Mouse (Mus musculus): ENCODE data around the gene Smim24. TPM values are rescaled to one million over a fixed set of nuclear protein-coding genes. Genes with fewer than 3 reads are reported as not detected.
A peak's percentile ranks its signal among the peaks of the same experiment; 100 is the strongest.

Gene Smim24
- polyA plus RNA-seq, 1 experiment from 2014 or later: 1.2 TPM

DNA sequence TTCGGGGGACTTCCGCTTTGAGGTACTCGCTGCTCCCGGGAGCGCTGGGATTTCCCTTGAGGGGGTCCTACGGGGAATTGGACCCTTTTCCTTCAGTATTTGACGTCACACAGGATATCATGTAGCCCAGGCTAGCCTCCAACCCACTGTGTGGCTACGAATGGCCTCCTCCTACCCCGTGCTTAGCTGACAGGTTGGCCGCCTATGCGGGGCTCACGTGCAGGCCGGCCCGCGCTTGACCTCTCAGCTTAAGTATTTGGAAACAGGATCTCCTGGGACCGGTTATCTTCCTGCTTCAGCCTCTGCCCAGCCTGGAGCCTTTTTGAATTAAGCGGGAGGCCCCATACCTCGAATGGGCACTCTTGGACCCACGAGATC is 8.3 kb upstream of the Smim24 start:
- under 1% methylated on average over 19 of the region's 19 CpGs for WGBS
- peak overlapping the region; percentile 95 for H3K4me3 ChIP-seq (replicated peaks; ENCODE audit: low read depth, low read length)
- H3K36me3 ChIP-seq (ENCODE audit: control insufficient read depth, insufficient read depth, low read length): peaks cover 35% of the 10 kb centered on the region
- H3K27me3 ChIP-seq (ENCODE audit: control insufficient read depth, insufficient read depth, low read length): no peaks in the 10 kb centered on the region
- ATAC-seq (ENCODE audit: low FRiP score, low TSS enrichment) (peak; percentile 44; the same call in 1 of the 2 replicates), DNase-seq (no peak)
- peak overlapping the region; percentile 76 for H3K9ac ChIP-seq (replicated peaks; ENCODE audit: low read length)
- no peaks in the 10 kb centered on the region for H3K9me3 ChIP-seq (ENCODE audit: control insufficient read depth, low read length)
- H3K4me1 ChIP-seq (ENCODE audit: control insufficient read depth, insufficient read depth, low read length): peaks cover 9% of the 10 kb centered on the region
- H3K27ac ChIP-seq (replicated peaks; ENCODE audit: low read depth, low read length): peak overlapping the region; percentile 85
- H3K4me2 ChIP-seq (ENCODE audit: low read length): peak overlapping the region; percentile 93

DNA sequence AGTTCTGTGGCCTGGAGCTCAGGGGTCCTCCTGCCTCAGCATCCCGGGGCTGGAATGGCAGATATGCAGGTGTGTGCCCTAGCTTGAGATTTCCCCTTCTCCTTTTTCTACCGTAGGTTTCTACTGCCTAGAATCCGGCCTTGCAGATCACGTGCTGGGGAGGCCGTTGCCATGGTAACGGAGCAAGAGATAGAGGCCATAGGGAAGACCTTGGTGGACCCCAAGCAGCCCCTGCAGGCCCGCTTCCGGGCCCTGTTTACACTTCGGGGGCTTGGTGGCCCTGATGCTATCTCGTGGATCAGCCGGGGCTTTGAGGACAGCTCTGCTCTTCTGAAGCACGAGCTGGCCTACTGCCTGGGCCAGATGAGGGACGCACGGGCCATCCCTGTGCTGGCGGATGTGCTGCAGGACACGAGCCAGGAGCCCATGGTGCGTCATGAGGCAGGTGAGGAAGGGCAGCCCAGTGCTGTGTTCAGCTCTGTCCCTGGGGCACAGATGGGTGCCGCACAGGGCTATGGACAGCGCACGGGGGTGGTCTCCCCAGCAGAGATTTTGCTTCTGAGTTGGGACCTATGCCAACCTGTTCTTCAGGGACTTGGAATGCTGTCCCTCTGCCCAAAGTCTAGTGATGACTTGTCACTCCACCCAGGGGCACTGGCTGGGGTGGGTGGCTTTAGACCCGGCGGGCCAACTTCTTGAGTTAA is 7.1 kb upstream of the Smim24 start:
- no peaks in the 10 kb centered on the region for H3K27me3 ChIP-seq (ENCODE audit: control insufficient read depth, insufficient read depth, low read length)
- DNase-seq: no peak
- no peaks in the 10 kb centered on the region for H3K9me3 ChIP-seq (ENCODE audit: control insufficient read depth, low read length)
- H3K4me1 ChIP-seq (ENCODE audit: control insufficient read depth, insufficient read depth, low read length): peaks cover 9% of the 10 kb centered on the region
- no peak overlapping the region for H3K27ac ChIP-seq (replicated peaks; ENCODE audit: low read depth, low read length)
- ATAC-seq (ENCODE audit: low FRiP score, low TSS enrichment): no peak
- H3K4me2 ChIP-seq (ENCODE audit: low read length): peak overlapping the region; percentile 93
- 0 out of 2 replicates have a peak overlapping the region, but pooled peaks have one; percentile 76 for H3K9ac ChIP-seq (replicated peaks; ENCODE audit: low read length)
- H3K4me3 ChIP-seq (replicated peaks; ENCODE audit: low read depth, low read length): peak overlapping the region; percentile 95
- H3K36me3 ChIP-seq (ENCODE audit: control insufficient read depth, insufficient read depth, low read length): peaks cover 35% of the 10 kb centered on the region
- 81% methylated on average over 22 of the region's 22 CpGs for WGBS

DNA sequence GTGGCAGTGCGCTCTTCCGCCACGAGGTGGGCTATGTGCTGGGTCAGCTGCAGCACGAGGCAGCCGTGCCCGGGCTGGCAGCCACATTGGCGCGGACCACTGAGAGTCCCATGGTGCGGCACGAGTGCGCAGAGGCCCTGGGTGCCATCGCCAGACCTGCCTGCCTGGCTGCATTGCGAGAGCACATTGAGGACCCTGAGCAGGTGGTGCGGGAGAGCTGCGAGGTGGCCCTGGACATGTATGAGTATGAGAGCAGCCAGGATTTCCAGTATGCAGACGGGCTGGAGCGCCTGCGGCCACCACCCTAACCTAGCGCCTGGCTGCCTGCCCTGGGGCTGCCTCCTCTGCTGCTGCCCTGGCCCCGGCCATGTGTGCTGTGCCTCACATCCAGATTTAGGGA is 5.1 kb upstream of the Smim24 start:
- Histone ChIP-seq H3K9ac (replicated peaks; ENCODE audit: low read length) (no peak overlapping the region), H3K4me2 (ENCODE audit: low read length) (no peak overlapping the region), H3K36me3 (ENCODE audit: control insufficient read depth, insufficient read depth, low read length) (peaks cover 35% of the 10 kb centered on the region), H3K4me1 (ENCODE audit: control insufficient read depth, insufficient read depth, low read length) (peaks cover 9% of the 10 kb centered on the region), H3K9me3 (ENCODE audit: control insufficient read depth, low read length) (no peaks in the 10 kb centered on the region), H3K27ac (replicated peaks; ENCODE audit: low read depth, low read length) (no peak overlapping the region), H3K27me3 (ENCODE audit: control insufficient read depth, insufficient read depth, low read length) (no peaks in the 10 kb centered on the region), H3K4me3 (replicated peaks; ENCODE audit: low read depth, low read length) (no peak overlapping the region)
- ATAC-seq (ENCODE audit: low FRiP score, low TSS enrichment) (no peak), DNase-seq (no peak)
- 95% methylated on average over 20 of the region's 20 CpGs for WGBS

DNA sequence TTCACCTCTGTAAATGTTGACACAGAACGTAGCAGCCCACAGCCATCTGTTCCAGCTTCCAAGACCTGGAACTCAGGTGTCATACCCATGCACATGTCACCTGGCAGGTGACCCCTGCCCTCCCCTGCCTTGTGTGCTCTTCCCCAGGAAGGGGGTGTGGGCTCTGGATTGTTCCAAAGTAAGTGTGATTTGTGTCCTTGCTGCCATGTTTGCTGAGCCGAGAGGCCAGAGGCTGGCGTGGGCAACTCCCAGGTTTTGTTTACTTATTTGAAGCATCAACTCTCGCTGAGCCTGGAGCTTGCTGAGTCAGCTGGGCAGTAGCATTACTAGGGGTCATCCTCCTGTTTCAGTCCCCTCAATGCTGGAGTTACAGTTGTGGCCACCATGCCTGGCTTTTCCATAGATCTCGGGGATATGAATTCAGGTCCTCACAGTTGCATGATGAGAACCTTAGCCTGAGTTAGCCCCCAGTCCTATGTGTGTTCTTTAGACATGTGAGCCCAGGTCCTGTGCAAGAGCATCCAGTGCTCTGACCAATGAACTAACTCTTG is 4.3 kb upstream of the Smim24 start, which contains the start of gene Gm48552:
TSS of gene Gm48552 (plus strand) at position 501 of the 551 bp plus-strand sequence.
- Histone ChIP-seq H3K27ac (replicated peaks; ENCODE audit: low read depth, low read length) (no peak within 1 kb of the TSS), H3K9me3 (ENCODE audit: control insufficient read depth, low read length) (no peaks in the 10 kb centered on the region), H3K9ac (replicated peaks; ENCODE audit: low read length) (no peak within 1 kb of the TSS), H3K4me2 (ENCODE audit: low read length) (no peak within 1 kb of the TSS), H3K4me1 (ENCODE audit: control insufficient read depth, insufficient read depth, low read length) (peaks cover 16% of the 10 kb centered on the region), H3K4me3 (replicated peaks; ENCODE audit: low read depth, low read length) (no peak within 1 kb of the TSS), H3K36me3 (ENCODE audit: control insufficient read depth, insufficient read depth, low read length) (peaks cover 35% of the 10 kb centered on the region), H3K27me3 (ENCODE audit: control insufficient read depth, insufficient read depth, low read length) (no peaks in the 10 kb centered on the region)
- 90% methylated on average over 5 of the region's 5 CpGs for WGBS
- DNase-seq (no peak), ATAC-seq (ENCODE audit: low FRiP score, low TSS enrichment) (no peak)

DNA sequence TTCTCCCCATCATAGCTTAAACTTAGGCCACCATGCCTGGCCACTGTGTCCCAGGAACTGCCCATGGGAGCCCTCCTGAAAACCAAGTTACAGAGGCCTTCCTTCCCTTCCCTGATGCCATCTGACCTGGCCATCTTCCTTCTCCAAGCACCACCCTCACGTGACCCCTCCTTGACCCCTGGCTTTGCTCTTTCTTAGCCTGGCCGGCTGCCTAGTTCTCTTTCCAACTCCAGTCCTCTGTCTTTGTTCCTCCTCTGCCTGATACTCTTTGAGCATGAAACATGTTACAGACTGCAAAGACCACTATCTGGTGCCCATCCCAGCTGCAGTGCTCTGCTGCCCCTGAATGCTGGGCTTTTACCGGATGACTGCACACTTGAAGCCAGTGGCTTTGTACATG is 3.5 kb upstream of the Smim24 start:
- Histone ChIP-seq H3K9me3 (ENCODE audit: control insufficient read depth, low read length) (no peaks in the 10 kb centered on the region), H3K27me3 (ENCODE audit: control insufficient read depth, insufficient read depth, low read length) (no peaks in the 10 kb centered on the region), H3K4me3 (replicated peaks; ENCODE audit: low read depth, low read length) (no peak overlapping the region), H3K4me1 (ENCODE audit: control insufficient read depth, insufficient read depth, low read length) (peaks cover 17% of the 10 kb centered on the region), H3K27ac (replicated peaks; ENCODE audit: low read depth, low read length) (no peak overlapping the region), H3K9ac (replicated peaks; ENCODE audit: low read length) (no peak overlapping the region), H3K4me2 (ENCODE audit: low read length) (no peak overlapping the region), H3K36me3 (ENCODE audit: control insufficient read depth, insufficient read depth, low read length) (peaks cover 35% of the 10 kb centered on the region)
- ATAC-seq (ENCODE audit: low FRiP score, low TSS enrichment): no peak
- no peak for DNase-seq
- 30% methylated on average over 3 of the region's 3 CpGs for WGBS

DNA sequence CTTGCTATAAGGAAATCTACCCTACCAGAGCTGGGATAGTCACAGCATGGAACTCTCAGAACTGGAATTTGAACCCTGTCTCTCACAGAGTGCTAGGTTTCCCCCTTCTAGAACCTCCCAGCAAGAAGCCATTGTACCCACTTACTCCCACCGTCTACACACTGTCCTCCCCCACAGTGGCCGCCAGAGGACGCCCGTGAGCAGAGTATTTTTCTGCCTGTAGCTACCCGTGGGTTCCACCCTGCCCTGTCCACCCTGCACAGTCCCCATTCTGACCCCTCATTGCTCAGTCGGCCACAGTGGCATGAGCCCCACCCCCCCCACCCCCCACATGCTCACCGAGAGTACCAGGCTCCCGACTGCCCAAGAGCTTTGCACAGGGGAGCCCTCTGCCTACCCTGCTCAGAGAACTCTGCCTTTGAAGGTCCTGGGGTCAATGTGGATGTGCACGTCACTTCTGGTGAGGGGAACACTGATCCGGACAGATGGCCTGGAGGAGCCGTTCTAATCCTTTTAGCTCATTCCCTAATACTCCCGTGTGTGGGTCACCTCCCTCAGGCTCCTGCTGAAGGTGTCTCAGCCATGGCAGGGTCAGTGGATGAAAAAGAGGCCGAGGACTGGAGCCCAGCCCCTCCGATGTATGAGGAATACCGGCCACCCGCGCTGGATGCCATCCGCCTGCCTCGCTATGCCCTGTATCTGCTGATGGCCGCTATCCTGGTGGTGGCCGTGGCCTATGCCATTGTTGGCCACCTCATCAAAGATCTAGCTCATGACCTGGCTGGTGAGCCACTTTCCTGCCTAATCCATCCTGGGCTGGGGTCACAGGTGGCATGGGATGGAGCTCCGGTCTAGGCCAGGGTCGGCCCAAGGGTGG is 2.8 kb upstream of the Smim24 start:
- Histone ChIP-seq H3K9me3 (ENCODE audit: control insufficient read depth, low read length) (no peaks in the 10 kb centered on the region), H3K9ac (replicated peaks; ENCODE audit: low read length) (no peak overlapping the region), H3K27ac (replicated peaks; ENCODE audit: low read depth, low read length) (no peak overlapping the region), H3K4me3 (replicated peaks; ENCODE audit: low read depth, low read length) (no peak overlapping the region), H3K27me3 (ENCODE audit: control insufficient read depth, insufficient read depth, low read length) (no peaks in the 10 kb centered on the region), H3K4me1 (ENCODE audit: control insufficient read depth, insufficient read depth, low read length) (peaks cover 13% of the 10 kb centered on the region), H3K4me2 (ENCODE audit: low read length) (no peak overlapping the region), H3K36me3 (ENCODE audit: control insufficient read depth, insufficient read depth, low read length) (peaks cover 35% of the 10 kb centered on the region)
- DNase-seq (peak; percentile 65), ATAC-seq (ENCODE audit: low FRiP score, low TSS enrichment) (peak; percentile 53; the same call in 1 of the 2 replicates)
- 49% methylated on average over 23 of the region's 23 CpGs for WGBS

DNA sequence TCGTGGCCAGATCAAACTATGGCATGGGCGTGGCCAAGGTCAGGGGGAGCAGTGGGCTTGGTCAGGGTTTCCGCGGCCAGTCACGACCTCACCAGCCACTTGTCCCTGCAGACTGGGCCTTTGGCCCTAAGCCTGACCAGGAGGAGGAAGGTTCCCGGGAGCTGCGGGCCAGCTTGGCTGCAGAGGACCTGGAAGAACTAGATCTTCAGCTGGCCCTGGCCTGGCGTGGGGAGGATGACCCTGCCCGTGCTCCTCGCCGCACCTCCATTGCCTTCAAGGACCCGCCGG is 2.2 kb upstream of the Smim24 start:
- Histone ChIP-seq H3K9ac (replicated peaks; ENCODE audit: low read length) (no peak overlapping the region), H3K4me2 (ENCODE audit: low read length) (no peak overlapping the region), H3K4me1 (ENCODE audit: control insufficient read depth, insufficient read depth, low read length) (peaks cover 8% of the 10 kb centered on the region; the same call in 1 of the 2 replicates), H3K36me3 (ENCODE audit: control insufficient read depth, insufficient read depth, low read length) (peaks cover 35% of the 10 kb centered on the region), H3K9me3 (ENCODE audit: control insufficient read depth, low read length) (no peaks in the 10 kb centered on the region), H3K27ac (replicated peaks; ENCODE audit: low read depth, low read length) (no peak overlapping the region), H3K27me3 (ENCODE audit: control insufficient read depth, insufficient read depth, low read length) (no peaks in the 10 kb centered on the region), H3K4me3 (replicated peaks; ENCODE audit: low read depth, low read length) (no peak overlapping the region)
- 91% methylated on average over 13 of the region's 13 CpGs for WGBS
- DNase-seq (no peak), ATAC-seq (ENCODE audit: low FRiP score, low TSS enrichment) (no peak)

DNA sequence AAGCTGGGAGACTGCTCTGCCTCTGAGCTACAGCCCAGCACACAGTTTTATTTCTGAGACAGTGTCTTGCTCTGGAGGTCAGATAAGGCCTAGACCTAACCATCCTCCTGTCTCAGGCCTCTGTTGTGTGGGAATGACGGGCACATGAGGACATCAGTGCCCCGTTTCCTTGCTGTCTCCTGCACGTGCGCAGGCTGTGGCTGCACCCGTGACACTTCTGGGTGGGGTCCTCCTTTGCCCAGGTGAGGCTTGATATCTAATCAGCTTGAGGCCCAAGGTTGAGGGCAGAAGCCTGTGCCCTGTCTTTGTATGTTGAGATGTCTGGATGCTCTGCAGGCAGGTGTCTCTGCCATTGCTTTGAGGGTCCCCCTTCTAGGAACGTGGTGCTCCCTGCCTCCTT is 581 bp upstream of the Smim24 start:
- Histone ChIP-seq H3K4me1 (ENCODE audit: control insufficient read depth, insufficient read depth, low read length) (peaks cover 8% of the 10 kb centered on the region; the same call in 1 of the 2 replicates), H3K36me3 (ENCODE audit: control insufficient read depth, insufficient read depth, low read length) (peaks cover 20% of the 10 kb centered on the region), H3K9ac (replicated peaks; ENCODE audit: low read length) (no peak overlapping the region), H3K27ac (replicated peaks; ENCODE audit: low read depth, low read length) (no peak overlapping the region), H3K27me3 (ENCODE audit: control insufficient read depth, insufficient read depth, low read length) (no peaks in the 10 kb centered on the region), H3K4me2 (ENCODE audit: low read length) (no peak overlapping the region), H3K4me3 (replicated peaks; ENCODE audit: low read depth, low read length) (no peak overlapping the region), H3K9me3 (ENCODE audit: control insufficient read depth, low read length) (no peaks in the 10 kb centered on the region)
- DNase-seq (no peak), ATAC-seq (ENCODE audit: low FRiP score, low TSS enrichment) (no peak)
- WGBS: 88% methylated on average over 6 of the region's 6 CpGs
